Mouse (Mus musculus) forebrain, embryonic 13.5 days (tissue): Measurements from ENCODE around the gene Cma1. TPM values are rescaled to one million over a fixed set of nuclear protein-coding genes. Genes with fewer than 3 reads are reported as not detected.

Experiments
- ATAC-seq: fragments of 200-750 bp; cut with Nextera tagmentation; 2 replicates; pipeline ENCODE4 v1.8.0; 2017
- H3K27ac ChIP-seq: fragments of 300-500 bp; sonication (generic); 2 replicates; pipeline ENCODE4 v1.5.1; 2015; ENCODE audit warnings: inconsistent platforms, mild to moderate bottlenecking, moderate library complexity
- H3K27me3 ChIP-seq: fragments of 300-500 bp; sonication (generic); 2 replicates; pipeline ENCODE4 v1.6.1; 2015; ENCODE audit warnings: mild to moderate bottlenecking, inconsistent platforms
- H3K36me3 ChIP-seq: fragments of 300-500 bp; sonication (generic); 2 replicates; pipeline ENCODE4 v1.6.1; 2015; ENCODE audit warnings: mild to moderate bottlenecking, inconsistent platforms; ENCODE audit not compliant: poor library complexity, severe bottlenecking
- H3K4me1 ChIP-seq: fragments of 300-500 bp; sonication (generic); 2 replicates; pipeline ENCODE4 v1.6.1; 2015; ENCODE audit warnings: inconsistent platforms
- H3K4me2 ChIP-seq: fragments of 300-500 bp; sonication (generic); 2 replicates; pipeline ENCODE4 v1.6.1; 2015; ENCODE audit warnings: inconsistent platforms, mild to moderate bottlenecking, moderate library complexity
- H3K4me3 ChIP-seq: fragments of 300-500 bp; sonication (generic); 2 replicates; pipeline ENCODE4 v1.5.1; 2015; ENCODE audit warnings: mild to moderate bottlenecking, inconsistent platforms
- H3K9ac ChIP-seq: fragments of 300-500 bp; sonication (generic); 2 replicates; pipeline ENCODE4 v1.6.1; 2015; ENCODE audit warnings: mild to moderate bottlenecking, inconsistent platforms
- H3K9me3 ChIP-seq: fragments of 300-500 bp; sonication (generic); replicated peaks from 2 replicates; pipeline ENCODE4 v1.6.1; 2016; ENCODE audit warnings: inconsistent platforms
- WGBS: fragments of 180-500 bp; shearing (Covaris S2); methylation state at CpG from one replicate; pipeline ENCODE4 v1.1.7; 2015; 5-methylcytosine and 5-hydroxymethylcytosine counted together
- polyA plus RNA-seq: library from polyadenylated mRNA; unstranded; fragments of >200 nt; fragmentation: Nextera tagmentation; extraction: Ambion mirVana; gene quantifications from 2 replicates; pipeline ENCODE4 v1.2.1, GENCODE M21; 2015

Cma1 gene
- polyA plus RNA-seq, 1 experiment from 2014 or later = not detected

DNA sequence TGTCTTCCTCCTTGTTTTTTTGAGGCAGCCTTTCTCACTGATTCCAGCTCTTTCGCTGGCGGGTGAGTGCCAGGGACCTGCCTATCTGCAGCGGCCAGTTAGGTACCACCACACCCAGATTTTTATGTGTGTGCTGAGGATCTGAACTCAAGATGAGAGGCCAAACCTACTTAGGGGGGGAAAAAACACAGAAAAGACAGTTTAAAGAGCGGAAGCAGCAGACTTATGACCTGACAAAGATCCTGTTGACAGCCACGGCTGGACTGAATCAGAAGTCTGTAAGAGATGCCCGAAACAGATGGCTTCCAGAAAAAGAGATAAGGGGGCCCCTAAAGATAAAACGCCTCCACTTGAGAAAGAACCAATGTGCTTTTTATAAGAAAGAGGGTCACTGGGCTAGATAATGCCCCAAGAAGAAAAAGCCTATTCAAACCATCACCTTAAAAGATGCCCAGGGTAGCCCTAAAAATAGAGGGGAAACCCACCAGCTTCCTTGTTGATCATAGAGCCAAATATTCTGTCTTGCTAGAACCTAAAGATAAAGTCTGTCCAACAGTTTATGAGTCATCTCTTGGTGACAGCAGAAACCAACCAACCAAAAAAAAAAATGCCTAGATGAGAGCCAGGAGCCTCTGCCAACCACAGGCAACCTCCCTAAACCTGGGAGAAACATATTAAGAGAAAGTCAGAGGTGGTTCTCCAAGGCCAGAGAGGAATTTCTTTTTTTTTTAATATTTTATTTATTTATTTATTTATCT lies 21.8 kb downstream of the Cma1 start:
- H3K9me3 ChIP-seq = no peaks in the 10 kb centered on the region
- H3K4me1 ChIP-seq = no peaks in the 10 kb centered on the region
- 89% methylated on average over 7 of the region's 7 CpGs for WGBS
- H3K4me2 ChIP-seq = no peak overlapping the region
- H3K27me3 ChIP-seq = no peaks in the 10 kb centered on the region
- no peak for ATAC-seq
- no peak overlapping the region for H3K4me3 ChIP-seq
- no peaks in the 10 kb centered on the region for H3K36me3 ChIP-seq
- no peak overlapping the region for H3K9ac ChIP-seq
- H3K27ac ChIP-seq = no peak overlapping the region

DNA sequence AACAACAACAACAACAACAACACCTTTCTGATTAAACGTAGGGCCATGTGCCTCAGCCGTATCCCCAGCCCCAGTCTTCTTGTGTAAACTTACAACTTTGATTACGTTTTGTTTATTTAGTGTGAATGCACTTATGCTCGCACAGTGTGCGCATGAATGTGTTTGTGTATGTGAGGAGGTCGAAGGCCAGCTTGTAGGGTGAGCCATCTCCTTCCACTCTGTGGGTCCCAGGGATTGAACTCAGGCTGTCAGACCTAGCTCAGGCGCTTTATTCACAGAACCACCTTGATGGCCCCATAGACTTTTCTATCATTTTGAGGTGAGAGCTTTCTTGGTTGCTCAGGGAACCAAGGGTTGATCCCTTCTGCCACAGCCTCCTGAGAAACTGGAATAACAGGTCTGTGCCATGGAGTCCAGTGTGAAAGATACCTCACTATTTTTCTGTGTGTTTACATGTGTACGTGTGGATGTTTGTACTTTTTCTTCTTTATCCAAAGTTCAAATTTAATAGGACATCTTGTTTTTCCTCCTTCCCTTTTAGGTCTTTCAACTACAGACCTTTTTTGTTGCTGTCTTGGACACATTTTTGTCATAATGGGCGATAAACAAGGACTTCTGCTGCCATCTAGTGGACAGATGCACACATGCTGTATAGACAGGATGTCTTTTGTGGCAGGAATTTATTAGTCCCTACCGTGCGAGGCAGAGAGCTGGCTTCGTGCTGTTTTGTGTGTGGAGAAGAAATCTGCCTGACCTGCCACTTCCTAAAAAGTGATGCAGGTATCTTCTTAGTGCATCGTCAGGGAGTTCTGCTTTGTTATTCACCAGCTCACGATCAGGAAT lies 26.0 kb downstream of the Cma1 start:
- Histone ChIP-seq H3K9me3 (no peaks in the 10 kb centered on the region), H3K9ac (peak overlapping the region; percentile 48; the same call in 1 of the 2 replicates), H3K4me3 (no peak overlapping the region), H3K27me3 (no peaks in the 10 kb centered on the region), H3K27ac (no peak overlapping the region), H3K4me1 (no peaks in the 10 kb centered on the region), H3K4me2 (peak overlapping the region; percentile 36; the same call in 1 of the 2 replicates), H3K36me3 (no peaks in the 10 kb centered on the region)
- WGBS = 43% methylated on average over 14 of the region's 14 CpGs
- ATAC-seq = peak; percentile 90

DNA sequence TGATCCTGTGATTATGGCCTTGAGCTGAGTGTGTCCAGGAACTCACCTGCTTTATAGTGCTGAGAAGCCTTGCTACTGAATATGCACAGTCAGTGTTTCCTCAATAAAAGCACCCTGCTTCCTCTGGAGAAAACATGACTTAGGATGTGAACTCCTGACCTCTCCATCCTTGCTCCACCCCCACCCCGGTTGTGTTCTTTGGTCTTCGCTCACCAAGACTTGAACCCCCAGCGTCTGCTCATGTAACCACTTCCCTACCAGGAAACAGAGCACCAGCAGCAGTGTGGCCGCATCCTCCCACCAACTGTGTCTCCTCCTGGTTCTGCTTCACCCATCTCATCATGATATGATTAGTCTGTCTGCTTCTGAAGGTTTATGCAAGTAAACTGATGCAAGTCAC lies 31.1 kb downstream of the Cma1 start:
- no peak overlapping the region for H3K4me3 ChIP-seq
- H3K27ac ChIP-seq = no peak overlapping the region
- no peak for ATAC-seq
- no peaks in the 10 kb centered on the region for H3K4me1 ChIP-seq
- H3K9me3 ChIP-seq = no peaks in the 10 kb centered on the region
- WGBS = 65% methylated on average over 4 of the region's 4 CpGs
- H3K27me3 ChIP-seq = no peaks in the 10 kb centered on the region
- H3K9ac ChIP-seq = no peak overlapping the region
- H3K4me2 ChIP-seq = no peak overlapping the region
- H3K36me3 ChIP-seq = no peaks in the 10 kb centered on the region

DNA sequence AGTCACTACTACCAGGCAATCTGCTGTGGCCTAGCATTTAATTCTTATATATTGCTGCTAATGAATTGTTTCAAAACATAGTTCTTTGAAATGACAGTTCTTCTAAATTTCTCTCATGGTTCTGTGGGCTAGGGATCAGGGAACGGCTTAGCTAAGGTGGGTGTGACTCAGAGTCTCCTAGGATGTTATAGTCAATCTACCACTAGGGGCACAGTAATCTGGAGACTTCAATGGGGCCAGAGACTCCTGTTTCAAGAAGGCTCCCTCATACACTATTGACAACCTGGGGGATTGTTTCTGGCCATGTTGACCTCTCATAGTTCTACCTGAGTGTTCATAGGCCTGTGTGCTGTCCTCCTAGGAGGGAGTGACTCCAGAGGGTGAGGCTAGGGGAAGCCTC lies 39.0 kb downstream of the Cma1 start:
- Histone ChIP-seq H3K4me3 (no peak overlapping the region), H3K36me3 (no peaks in the 10 kb centered on the region), H3K4me2 (no peak overlapping the region), H3K9me3 (no peaks in the 10 kb centered on the region), H3K27me3 (no peaks in the 10 kb centered on the region), H3K4me1 (peaks cover 5% of the 10 kb centered on the region; the same call in 1 of the 2 replicates), H3K27ac (no peak overlapping the region), H3K9ac (no peak overlapping the region)
- WGBS = 35% methylated on average over 1 of the region's 1 CpGs
- ATAC-seq = no peak

DNA sequence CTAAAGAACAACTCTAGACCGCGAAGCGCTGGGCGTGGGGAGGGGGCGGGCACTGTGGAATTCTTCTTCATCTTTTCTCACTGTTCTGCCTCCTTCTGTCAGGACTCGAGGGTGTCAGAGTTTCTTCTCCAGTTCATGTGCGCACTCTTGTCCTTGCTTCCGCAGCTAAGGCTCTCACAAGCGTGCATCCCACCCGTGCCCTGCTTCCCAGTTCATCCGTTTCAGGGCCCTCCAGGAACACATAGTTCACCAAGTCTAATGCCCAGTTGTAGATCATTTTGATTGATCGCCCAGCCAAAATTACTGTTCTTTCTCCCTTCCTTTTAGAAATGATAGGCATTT lies 44.1 kb downstream of the Cma1 start:
- peak; percentile 48; the same call in 1 of the 2 replicates for ATAC-seq
- peak overlapping the region; percentile 76 for H3K9ac ChIP-seq
- WGBS = 5% methylated on average over 12 of the region's 12 CpGs

DNA sequence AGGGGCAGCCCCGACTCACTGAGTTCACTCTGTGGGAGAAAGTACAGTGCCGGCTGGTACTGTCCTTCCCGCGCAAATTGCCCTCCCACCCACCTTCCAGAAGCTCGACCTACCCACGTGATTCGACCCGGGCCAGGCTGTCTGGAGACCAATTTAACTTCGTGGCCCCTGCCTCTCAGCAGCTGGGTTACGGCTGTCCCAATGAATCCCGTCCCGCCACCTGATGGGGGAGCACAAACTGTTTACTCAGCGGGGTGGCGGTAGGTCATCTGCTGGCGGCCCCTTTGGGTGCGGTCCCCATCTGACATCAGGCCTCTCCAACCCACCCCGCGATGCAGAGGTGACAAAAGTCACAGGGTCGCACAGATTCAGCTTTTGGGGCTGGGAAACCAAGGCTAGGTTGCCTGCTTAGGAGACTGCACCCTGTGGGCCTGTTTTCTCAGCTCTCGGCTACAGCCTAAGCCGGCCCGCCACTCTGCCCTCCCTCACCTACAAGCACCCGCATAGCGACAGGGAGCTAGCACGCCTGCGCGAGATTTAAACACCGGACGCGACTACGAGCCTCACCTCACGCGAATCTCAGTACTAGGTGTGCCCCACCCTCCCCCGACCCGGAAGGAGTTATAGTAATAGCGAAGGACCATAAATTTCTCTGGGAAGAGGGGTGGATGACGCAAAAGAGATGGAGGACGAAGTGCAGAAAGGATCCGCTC lies 44.6 kb downstream of the Cma1 start, which contains the start of gene Sdr39u1:
Sdr39u1 (minus strand) TSS at position 593 of the 713 bp plus-strand sequence.
- 3% methylated on average over 39 of the region's 39 CpGs for WGBS
- peak; percentile 94 for ATAC-seq

More for the DNA sequence above, 44.1 kb downstream of the Cma1 start:
- Histone ChIP-seq H3K27me3 (no peaks in the 10 kb centered on the region), H3K4me3 (peak overlapping the region; percentile 47), H3K36me3 (peaks cover 30% of the 10 kb centered on the region), H3K9me3 (no peaks in the 10 kb centered on the region), H3K4me2 (peak overlapping the region; percentile 81), H3K27ac (0 out of 2 replicates have a peak overlapping the region, but pooled peaks have one; percentile 4), H3K4me1 (peaks cover 21% of the 10 kb centered on the region)

DNA sequence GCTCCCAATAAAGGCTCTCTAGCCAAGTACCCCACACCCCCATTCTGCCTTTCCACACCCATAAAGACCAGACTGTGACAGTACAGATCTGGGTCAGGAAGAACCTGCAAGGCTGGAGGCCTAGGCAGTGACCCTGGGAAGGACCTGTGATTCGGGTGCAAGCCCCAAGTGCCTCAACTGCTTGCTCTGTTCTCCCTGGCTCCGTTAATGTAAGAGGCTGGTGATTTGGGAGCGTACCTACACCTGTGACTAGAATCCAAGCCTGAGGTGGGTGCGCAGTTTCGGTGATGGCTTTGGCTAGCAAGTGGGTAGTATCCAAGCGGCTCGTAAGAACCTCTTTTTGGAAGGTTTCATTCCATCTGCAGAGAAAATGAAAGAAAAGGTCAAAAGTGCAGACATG lies 45.5 kb downstream of the Cma1 start:
- H3K4me1 ChIP-seq = peaks cover 21% of the 10 kb centered on the region
- peak overlapping the region; percentile 81 for H3K4me2 ChIP-seq
- H3K27me3 ChIP-seq = no peaks in the 10 kb centered on the region
- no peaks in the 10 kb centered on the region for H3K9me3 ChIP-seq
- no peak overlapping the region for H3K27ac ChIP-seq
- no peak overlapping the region; the same call in 1 of the 2 replicates for H3K4me3 ChIP-seq
- peaks cover 45% of the 10 kb centered on the region for H3K36me3 ChIP-seq
- 86% methylated on average over 7 of the region's 7 CpGs for WGBS
- no peak overlapping the region; the same call in 1 of the 2 replicates for H3K9ac ChIP-seq
- no peak for ATAC-seq

More for the DNA sequence above, 44.6 kb downstream of the Cma1 start, which contains the start of gene Sdr39u1:
- peak within 1 kb of the TSS; percentile 81 for H3K4me2 ChIP-seq
- no peaks in the 10 kb centered on the region for H3K27me3 ChIP-seq
- H3K27ac ChIP-seq = 0 out of 2 replicates have a peak within 1 kb of the TSS, but pooled peaks have one; percentile 4
- H3K36me3 ChIP-seq = peaks cover 35% of the 10 kb centered on the region
- H3K4me1 ChIP-seq = peaks cover 21% of the 10 kb centered on the region
- H3K9me3 ChIP-seq = no peaks in the 10 kb centered on the region
- H3K9ac ChIP-seq = peak within 1 kb of the TSS; percentile 76
- H3K4me3 ChIP-seq = peak within 1 kb of the TSS; percentile 47

DNA sequence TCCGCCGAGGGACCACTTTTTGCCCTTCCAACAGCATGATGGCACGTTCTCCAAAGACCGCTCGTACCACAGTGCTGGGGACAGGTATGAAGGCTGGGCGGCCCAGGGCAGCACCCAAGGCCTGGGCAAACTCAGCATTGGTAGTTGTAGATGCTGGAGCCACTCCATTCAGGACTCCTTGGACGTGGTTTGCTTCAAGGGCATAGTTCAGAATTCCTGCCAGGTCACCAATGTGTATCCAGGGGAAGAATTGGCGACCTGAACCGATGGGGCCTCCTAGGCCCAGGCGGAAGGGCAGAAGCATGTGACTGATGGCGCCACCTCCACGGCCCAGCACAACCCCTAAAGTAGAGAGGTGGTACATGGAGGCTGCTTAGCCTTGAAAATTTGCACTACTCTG lies 46.8 kb downstream of the Cma1 start:
- Histone ChIP-seq H3K27me3 (no peaks in the 10 kb centered on the region), H3K9me3 (no peaks in the 10 kb centered on the region), H3K4me2 (no peak overlapping the region), H3K4me3 (no peak overlapping the region), H3K36me3 (peaks cover 54% of the 10 kb centered on the region), H3K27ac (no peak overlapping the region), H3K9ac (no peak overlapping the region), H3K4me1 (peaks cover 21% of the 10 kb centered on the region)
- ATAC-seq = no peak
- 93% methylated on average over 12 of the region's 12 CpGs for WGBS

Other genes with a start within 250 kb of the Cma1 start
- 0.13 and 0.21 TPM in 2 replicates for gene Tgm1, start 230.7 kb downstream of the Cma1 start, polyA plus RNA-seq
- 33.5 and 37.8 TPM in 2 replicates for gene Rabggta, start 222.4 kb downstream of the Cma1 start, polyA plus RNA-seq
- 77.1 and 78.8 TPM in 2 replicates for gene Dhrs1, start 199.0 kb downstream of the Cma1 start, polyA plus RNA-seq
- gene Nop9, start 199.0 kb downstream of the Cma1 start, polyA plus RNA-seq = 44.4 and 46.4 TPM in 2 replicates
- gene Cideb, start 186.2 kb downstream of the Cma1 start, polyA plus RNA-seq = 0.20 and 0.23 TPM in 2 replicates
- 0.18 and 0.29 TPM in 2 replicates for gene Ltb4r2, start 183.2 kb downstream of the Cma1 start, polyA plus RNA-seq
- 0.45 TPM in 1 of 2 replicates, not detected in the other for gene Ltb4r1, start 178.7 kb downstream of the Cma1 start, polyA plus RNA-seq
- gene Adcy4, start 160.6 kb downstream of the Cma1 start, polyA plus RNA-seq = 3.6 and 5.4 TPM in 2 replicates
- gene Ripk3, start 155.8 kb downstream of the Cma1 start, polyA plus RNA-seq = 2.1 and 2.4 TPM in 2 replicates
- 17.0 and 18.9 TPM in 2 replicates for gene Nfatc4, start 121.5 kb downstream of the Cma1 start, polyA plus RNA-seq
- 9.3 and 12.4 TPM in 2 replicates for gene Nynrin, start 90.7 kb downstream of the Cma1 start, polyA plus RNA-seq
- gene Cbln3, start 60.3 kb downstream of the Cma1 start, polyA plus RNA-seq = 0.08 and 0.18 TPM in 2 replicates
- gene Khnyn, start 59.7 kb downstream of the Cma1 start, polyA plus RNA-seq = 9.6 and 10.8 TPM in 2 replicates
- 71.0 and 72.3 TPM in 2 replicates for gene Sdr39u1, start 44.4 kb downstream of the Cma1 start, polyA plus RNA-seq
- not detected in 2 replicates for gene Cma2, start 6.3 kb upstream of the Cma1 start, polyA plus RNA-seq
- not detected in 2 replicates for gene Mcpt1, start 73.3 kb upstream of the Cma1 start, polyA plus RNA-seq
- not detected in 2 replicates for gene Mcpt9, start 85.8 kb upstream of the Cma1 start, polyA plus RNA-seq
- gene Mcpt2, start 97.4 kb upstream of the Cma1 start, polyA plus RNA-seq = not detected in 2 replicates
- not detected in 2 replicates for gene Mcpt4, start 117.6 kb upstream of the Cma1 start, polyA plus RNA-seq
- not detected in 2 replicates for gene Mcpt8, start 140.6 kb upstream of the Cma1 start, polyA plus RNA-seq
- not detected in 2 replicates for gene Ctsg, start 157.9 kb upstream of the Cma1 start, polyA plus RNA-seq
- not detected in 2 replicates for gene Gzme, start 175.9 kb upstream of the Cma1 start, polyA plus RNA-seq
- gene Gzmd, start 187.9 kb upstream of the Cma1 start, polyA plus RNA-seq = not detected in 2 replicates
- gene Gzmg, start 214.9 kb upstream of the Cma1 start, polyA plus RNA-seq = not detected in 2 replicates
- not detected in 2 replicates for gene Gzmn, start 229.9 kb upstream of the Cma1 start, polyA plus RNA-seq